Mouse (Mus musculus) embryonic facial prominence, embryonic 15.5 days (tissue): ENCODE measurements around the gene Unc5cl. TPM values are rescaled to one million over a fixed set of nuclear protein-coding genes. Genes with fewer than 3 reads are reported as not detected.

ENCODE experiments used
- ATAC-seq: fragments of 200-750 bp; cut with Nextera tagmentation; 2 replicates; pipeline ENCODE4 v1.8.0; 2017; ENCODE audit warnings: low read depth, moderate TSS enrichment; ENCODE audit not compliant: insufficient number of reproducible peaks, low FRiP score, low TSS enrichment
- H3K27ac ChIP-seq: fragments of 300-500 bp; sonication (generic); replicated peaks from 2 replicates; pipeline ENCODE4 v1.5.1; 2015; ENCODE audit warnings: mild to moderate bottlenecking, inconsistent platforms
- H3K27me3 ChIP-seq: fragments of 300-500 bp; sonication (generic); 2 replicates; pipeline ENCODE4 v1.6.1; 2015; ENCODE audit warnings: inconsistent platforms
- H3K36me3 ChIP-seq: fragments of 300-500 bp; sonication (generic); 2 replicates; pipeline ENCODE4 v1.6.1; 2015; ENCODE audit warnings: mild to moderate bottlenecking, inconsistent platforms
- H3K4me1 ChIP-seq: fragments of 300-500 bp; sonication (generic); 2 replicates; pipeline ENCODE4 v1.6.1; 2015; ENCODE audit warnings: inconsistent platforms
- H3K4me2 ChIP-seq: fragments of 300-500 bp; sonication (generic); replicated peaks from 2 replicates; pipeline ENCODE4 v1.6.1; 2015; ENCODE audit warnings: mild to moderate bottlenecking, inconsistent platforms
- H3K4me3 ChIP-seq: fragments of 300-500 bp; sonication (generic); replicated peaks from 2 replicates; pipeline ENCODE4 v1.5.1; 2015; ENCODE audit warnings: mild to moderate bottlenecking, inconsistent platforms
- H3K9ac ChIP-seq: fragments of 300-500 bp; sonication (generic); 2 replicates; pipeline ENCODE4 v1.6.1; 2015; ENCODE audit warnings: inconsistent platforms
- H3K9me3 ChIP-seq: fragments of 300-500 bp; sonication (generic); replicated peaks from 2 replicates; pipeline ENCODE4 v1.6.1; 2016; ENCODE audit warnings: inconsistent platforms
- WGBS: fragments of 180-500 bp; shearing (Covaris S2); methylation state at CpG from one replicate; pipeline ENCODE4 v1.1.7; 2015; 5-methylcytosine and 5-hydroxymethylcytosine counted together
- polyA plus RNA-seq: library from polyadenylated mRNA; unstranded; fragments of >200 nt; fragmentation: Nextera tagmentation; extraction: Ambion mirVana; gene quantifications from 2 replicates; pipeline ENCODE4 v1.2.1, GENCODE M21; 2015

Gene Unc5cl
- polyA plus RNA-seq, 1 experiment from 2014 or later: not detected

DNA sequence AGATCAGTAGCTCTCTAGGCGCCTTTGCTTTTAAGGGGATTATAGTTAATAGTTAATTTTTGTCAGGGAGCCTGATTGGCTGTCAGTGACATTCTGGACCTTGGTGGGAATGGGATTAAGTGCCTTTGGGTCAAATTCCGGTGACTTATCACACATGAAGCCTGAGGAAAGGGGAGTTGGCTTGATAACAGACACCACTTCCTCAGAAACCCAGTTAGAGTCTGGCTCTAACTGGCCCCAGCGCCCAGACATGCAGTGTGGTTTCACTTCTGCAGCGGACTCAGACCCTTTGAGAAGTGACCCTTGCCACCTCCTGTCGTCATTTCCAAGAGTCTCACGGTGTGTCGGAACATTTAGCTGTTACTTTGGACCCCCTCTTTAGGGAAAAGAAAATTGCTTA, 36.5 kb upstream of the Unc5cl start:
- 73% methylated on average over 7 of the region's 7 CpGs for WGBS

DNA sequence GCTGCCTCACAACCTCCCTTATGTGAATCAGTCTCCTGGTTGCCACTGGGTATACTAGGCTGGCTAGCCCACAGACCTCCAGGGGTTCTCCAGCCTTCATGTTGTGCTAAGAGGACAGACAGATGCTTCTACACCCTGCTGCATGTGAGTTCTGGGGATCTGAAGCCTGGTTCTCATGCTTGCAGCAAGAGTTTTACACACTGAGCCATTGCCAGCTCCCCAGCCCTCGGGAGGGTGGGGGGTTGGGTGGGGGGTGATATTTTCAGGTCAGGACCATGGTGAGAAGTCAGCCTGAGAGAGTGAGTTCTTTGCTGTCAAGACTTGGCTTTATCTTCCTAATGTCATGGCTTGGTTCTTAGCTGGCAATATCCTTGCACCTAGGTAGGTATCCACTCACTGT, 35.9 kb upstream of the Unc5cl start:
- ATAC-seq: no peak
- H3K36me3 ChIP-seq: peaks cover 33% of the 10 kb centered on the region
- H3K4me3 ChIP-seq: no peak overlapping the region
- no peaks in the 10 kb centered on the region for H3K9me3 ChIP-seq
- H3K4me1 ChIP-seq: no peaks in the 10 kb centered on the region
- no peaks in the 10 kb centered on the region for H3K27me3 ChIP-seq
- H3K27ac ChIP-seq: no peak overlapping the region
- 68% methylated on average over 1 of the region's 1 CpGs for WGBS
- H3K4me2 ChIP-seq: no peak overlapping the region
- H3K9ac ChIP-seq: no peak overlapping the region

More for the DNA sequence above, 36.5 kb upstream of the Unc5cl start:
- no peak for ATAC-seq
- Histone ChIP-seq H3K4me2 (no peak overlapping the region), H3K4me3 (no peak overlapping the region), H3K9ac (no peak overlapping the region), H3K4me1 (no peaks in the 10 kb centered on the region), H3K27ac (no peak overlapping the region), H3K36me3 (peaks cover 37% of the 10 kb centered on the region), H3K27me3 (no peaks in the 10 kb centered on the region), H3K9me3 (no peaks in the 10 kb centered on the region)

DNA sequence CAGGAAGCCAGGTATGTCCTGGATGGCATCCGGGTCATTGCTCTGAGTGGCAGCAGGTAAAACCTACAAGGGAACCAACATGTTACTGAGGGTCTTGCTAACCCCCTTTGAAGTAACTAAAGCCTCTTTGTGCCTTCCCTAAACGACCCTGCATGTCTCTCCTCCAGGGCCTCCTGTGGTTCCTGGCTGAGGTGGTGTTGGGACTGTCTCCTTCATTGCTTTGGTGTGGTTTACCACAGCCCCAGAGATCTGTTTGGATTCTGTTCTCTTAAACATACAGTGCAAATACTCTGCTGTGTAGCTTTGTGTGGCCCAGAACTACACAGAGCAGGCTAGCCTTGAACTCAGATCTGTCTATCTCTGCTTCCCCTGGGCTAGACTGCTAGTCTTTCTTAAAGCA, 35.1 kb upstream of the Unc5cl start:
- ATAC-seq: no peak
- Histone ChIP-seq H3K36me3 (peaks cover 27% of the 10 kb centered on the region), H3K4me3 (no peak overlapping the region), H3K9me3 (no peaks in the 10 kb centered on the region), H3K4me2 (no peak overlapping the region), H3K27ac (no peak overlapping the region), H3K9ac (no peak overlapping the region), H3K4me1 (no peaks in the 10 kb centered on the region), H3K27me3 (no peaks in the 10 kb centered on the region)
- 63% methylated on average over 2 of the region's 2 CpGs for WGBS

DNA sequence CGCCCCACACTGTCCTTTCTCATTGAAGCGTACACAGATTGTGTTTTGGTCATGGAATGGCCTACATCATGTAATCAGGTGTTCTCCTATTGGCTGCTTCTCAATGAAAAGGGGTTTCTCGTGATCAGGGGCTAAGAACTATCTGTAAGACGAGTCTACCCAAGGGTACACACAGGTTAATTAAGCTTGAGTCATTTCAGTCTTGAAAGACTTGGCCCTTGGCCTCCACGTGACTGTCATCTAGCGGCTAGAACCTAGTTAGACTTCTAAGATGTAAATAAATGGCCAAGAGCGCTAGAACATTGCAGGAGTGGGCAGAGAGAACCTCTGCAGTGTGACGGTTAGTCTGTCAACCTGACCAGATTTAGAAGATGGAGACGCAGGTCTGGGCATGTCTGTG, 30.5 kb upstream of the Unc5cl start:
- Histone ChIP-seq H3K4me2 (no peak overlapping the region), H3K4me3 (no peak overlapping the region), H3K27ac (no peak overlapping the region), H3K36me3 (no peaks in the 10 kb centered on the region), H3K9me3 (no peaks in the 10 kb centered on the region), H3K9ac (no peak overlapping the region), H3K27me3 (no peaks in the 10 kb centered on the region), H3K4me1 (peaks cover 20% of the 10 kb centered on the region)
- 76% methylated on average over 9 of the region's 9 CpGs for WGBS
- ATAC-seq: no peak

DNA sequence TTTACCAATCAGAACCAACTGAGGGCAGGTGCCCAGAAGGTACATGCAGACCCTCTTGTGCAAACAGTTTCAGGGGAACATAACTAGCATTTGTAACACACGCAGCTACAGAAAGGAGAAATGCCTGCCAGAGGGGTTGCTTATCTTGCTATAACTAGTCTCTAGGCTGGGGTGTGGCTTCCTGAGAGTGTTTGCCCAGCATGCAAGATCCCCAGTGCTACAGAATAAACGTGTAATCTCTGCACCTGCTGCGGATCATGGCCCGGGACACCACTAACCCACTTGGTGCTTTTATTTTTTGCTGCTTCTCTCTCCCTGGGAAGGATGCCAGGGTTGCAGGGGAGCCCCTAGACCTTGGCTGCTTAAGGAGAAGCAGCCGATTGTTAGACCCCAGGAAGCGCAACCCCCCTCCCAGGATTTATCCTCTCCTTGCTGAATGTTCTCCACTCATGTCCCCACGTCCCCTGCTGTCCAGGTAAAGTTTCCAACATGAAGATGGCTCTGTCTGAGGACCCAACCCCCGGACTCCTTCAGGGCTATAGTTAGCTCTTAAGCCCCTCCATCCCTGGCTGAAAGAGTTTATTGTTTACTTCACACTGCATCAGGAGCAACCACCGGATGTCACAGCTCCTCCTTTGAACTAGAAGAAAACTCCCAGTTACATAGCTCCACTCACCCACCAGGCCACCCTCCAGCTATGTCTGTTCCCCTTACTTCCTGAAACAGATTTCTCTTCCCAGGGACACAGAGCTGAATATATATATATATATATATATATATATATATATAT, 28.7 kb upstream of the Unc5cl start:
- Histone ChIP-seq H3K27ac (no peak overlapping the region), H3K9me3 (no peaks in the 10 kb centered on the region), H3K36me3 (no peaks in the 10 kb centered on the region), H3K4me3 (no peak overlapping the region), H3K4me2 (no peak overlapping the region), H3K4me1 (peaks cover 23% of the 10 kb centered on the region), H3K27me3 (no peaks in the 10 kb centered on the region), H3K9ac (no peak overlapping the region)
- 24% methylated on average over 9 of the region's 9 CpGs for WGBS
- ATAC-seq: no peak

DNA sequence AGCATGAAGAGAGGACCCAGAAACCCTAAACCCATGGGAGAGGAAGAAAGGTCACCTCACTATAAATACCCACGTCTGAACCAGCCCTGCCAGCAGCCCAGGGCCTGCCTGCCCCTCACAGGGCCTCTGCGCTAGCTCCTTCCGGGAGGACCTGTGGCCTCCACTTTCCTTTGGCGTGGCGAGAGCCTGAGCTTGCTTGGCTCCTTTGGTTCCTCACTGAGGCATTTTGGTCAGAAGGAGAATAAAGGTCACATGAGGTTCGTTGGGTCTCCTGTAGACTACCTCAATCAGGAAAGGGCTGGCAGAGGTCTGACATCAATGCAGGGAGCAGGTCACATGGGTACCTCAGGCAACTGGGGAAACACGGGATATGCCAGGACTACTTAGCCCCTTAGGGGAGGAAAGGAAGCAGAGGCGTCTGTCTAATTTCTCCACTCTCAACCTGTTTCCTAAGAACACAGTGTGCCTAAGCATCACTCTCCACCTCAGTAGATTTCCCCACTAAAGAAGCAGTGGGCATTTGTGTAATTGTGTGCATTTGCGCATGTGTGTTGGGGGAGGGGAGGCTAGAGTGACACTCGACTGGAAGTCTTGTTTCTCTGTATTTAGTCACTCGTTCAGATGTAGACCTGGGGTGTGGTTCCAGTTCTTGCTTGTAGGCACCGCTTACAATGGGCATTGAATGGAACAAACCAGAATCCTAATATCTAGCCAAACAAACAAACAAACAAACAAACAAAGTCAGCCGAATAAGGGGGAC, 27.5 kb upstream of the Unc5cl start:
- no peak overlapping the region for H3K4me2 ChIP-seq
- no peaks in the 10 kb centered on the region for H3K27me3 ChIP-seq
- no peaks in the 10 kb centered on the region for H3K9me3 ChIP-seq
- no peaks in the 10 kb centered on the region for H3K36me3 ChIP-seq
- ATAC-seq: no peak
- H3K4me3 ChIP-seq: no peak overlapping the region
- 54% methylated on average over 13 of the region's 13 CpGs for WGBS
- no peak overlapping the region for H3K27ac ChIP-seq
- peaks cover 23% of the 10 kb centered on the region for H3K4me1 ChIP-seq
- no peak overlapping the region for H3K9ac ChIP-seq

DNA sequence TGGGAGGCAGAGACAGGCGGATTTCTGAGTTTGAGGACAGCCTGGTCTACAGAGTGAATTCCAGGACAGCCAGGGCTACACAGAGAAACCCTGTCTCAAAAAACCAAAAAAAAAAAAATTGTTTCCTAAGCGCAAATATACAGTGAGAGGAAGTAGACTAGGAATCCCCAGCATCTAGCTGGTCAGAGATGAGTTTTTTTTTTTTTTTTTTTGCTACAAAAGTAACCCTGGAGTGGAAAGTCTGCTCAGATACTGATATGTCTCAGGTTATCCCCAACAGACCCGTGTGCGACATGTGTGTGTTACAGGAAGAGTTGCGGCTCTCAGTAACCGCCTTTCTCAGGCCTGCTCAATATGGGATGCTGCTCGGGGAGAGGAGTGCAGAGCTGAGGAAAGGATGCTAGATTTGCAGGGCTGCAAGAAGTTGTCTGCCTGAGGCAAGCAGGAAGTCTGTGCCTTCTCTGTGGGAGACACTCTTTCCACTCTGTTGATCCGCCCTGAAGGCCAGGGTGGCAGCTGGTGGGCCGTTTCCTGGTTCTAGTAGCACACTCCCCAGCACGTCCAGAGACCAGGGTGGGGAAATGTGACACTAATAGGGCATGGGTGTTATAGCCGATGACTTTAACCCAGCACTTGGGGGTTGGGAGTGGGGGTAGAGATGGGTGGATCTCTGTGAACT, 26.7 kb upstream of the Unc5cl start:
- Histone ChIP-seq H3K4me3 (no peak overlapping the region), H3K27me3 (no peaks in the 10 kb centered on the region), H3K9ac (no peak overlapping the region), H3K36me3 (no peaks in the 10 kb centered on the region), H3K27ac (peak overlapping the region; percentile 9; the same call in 1 of the 2 replicates), H3K4me1 (peaks cover 26% of the 10 kb centered on the region), H3K4me2 (no peak overlapping the region), H3K9me3 (no peaks in the 10 kb centered on the region)
- 41% methylated on average over 11 of the region's 11 CpGs for WGBS
- no peak for ATAC-seq

DNA sequence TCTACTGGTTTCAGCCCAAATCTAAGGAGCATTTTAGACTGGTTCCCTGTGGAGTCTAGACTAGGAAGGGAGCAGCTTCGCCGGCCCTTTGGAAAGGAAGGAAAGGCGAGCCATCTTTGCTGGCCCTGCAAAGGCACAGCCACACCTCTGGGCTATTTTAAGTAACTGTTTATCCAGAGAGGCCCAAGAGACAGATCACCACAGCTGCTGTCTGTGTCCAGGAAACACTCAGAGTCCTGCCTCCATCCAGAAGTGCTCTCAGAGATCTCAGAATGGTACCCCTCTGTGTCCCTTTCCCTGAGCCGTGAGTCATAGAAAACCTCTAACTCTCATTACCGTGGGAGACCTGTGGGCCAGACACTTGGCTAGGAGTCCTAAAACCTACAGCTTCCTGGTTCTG, 24.3 kb upstream of the Unc5cl start:
- Histone ChIP-seq H3K27me3 (no peaks in the 10 kb centered on the region), H3K4me3 (no peak overlapping the region), H3K4me2 (no peak overlapping the region), H3K9ac (no peak overlapping the region), H3K9me3 (no peaks in the 10 kb centered on the region), H3K4me1 (peaks cover 27% of the 10 kb centered on the region), H3K27ac (no peak overlapping the region), H3K36me3 (no peaks in the 10 kb centered on the region)
- no peak for ATAC-seq
- WGBS: 29% methylated on average over 5 of the region's 5 CpGs

DNA sequence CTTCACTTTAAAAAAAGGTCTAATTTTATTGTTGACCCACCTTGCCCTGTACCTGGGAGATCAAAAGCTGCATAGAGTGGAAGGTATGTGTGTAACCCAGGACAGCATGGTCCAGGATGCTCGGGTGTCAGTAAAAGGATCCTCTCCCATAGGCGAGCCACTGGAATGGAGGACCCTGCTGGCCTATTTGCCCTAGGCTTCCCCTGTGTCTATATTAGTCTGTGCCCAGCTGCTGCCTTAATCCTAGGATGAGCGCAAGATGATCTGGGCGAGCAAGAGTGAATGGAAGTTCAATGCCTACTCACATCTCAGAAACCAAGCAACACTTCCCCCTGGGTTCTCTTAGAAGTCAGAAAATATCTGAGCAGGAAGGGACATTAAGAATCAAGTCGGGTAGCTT, 23.6 kb upstream of the Unc5cl start:
- Histone ChIP-seq H3K9me3 (no peaks in the 10 kb centered on the region), H3K36me3 (no peaks in the 10 kb centered on the region), H3K27me3 (no peaks in the 10 kb centered on the region), H3K4me1 (peaks cover 26% of the 10 kb centered on the region), H3K4me2 (no peak overlapping the region), H3K4me3 (no peak overlapping the region), H3K27ac (no peak overlapping the region), H3K9ac (no peak overlapping the region)
- WGBS: 58% methylated on average over 5 of the region's 5 CpGs
- ATAC-seq: no peak

DNA sequence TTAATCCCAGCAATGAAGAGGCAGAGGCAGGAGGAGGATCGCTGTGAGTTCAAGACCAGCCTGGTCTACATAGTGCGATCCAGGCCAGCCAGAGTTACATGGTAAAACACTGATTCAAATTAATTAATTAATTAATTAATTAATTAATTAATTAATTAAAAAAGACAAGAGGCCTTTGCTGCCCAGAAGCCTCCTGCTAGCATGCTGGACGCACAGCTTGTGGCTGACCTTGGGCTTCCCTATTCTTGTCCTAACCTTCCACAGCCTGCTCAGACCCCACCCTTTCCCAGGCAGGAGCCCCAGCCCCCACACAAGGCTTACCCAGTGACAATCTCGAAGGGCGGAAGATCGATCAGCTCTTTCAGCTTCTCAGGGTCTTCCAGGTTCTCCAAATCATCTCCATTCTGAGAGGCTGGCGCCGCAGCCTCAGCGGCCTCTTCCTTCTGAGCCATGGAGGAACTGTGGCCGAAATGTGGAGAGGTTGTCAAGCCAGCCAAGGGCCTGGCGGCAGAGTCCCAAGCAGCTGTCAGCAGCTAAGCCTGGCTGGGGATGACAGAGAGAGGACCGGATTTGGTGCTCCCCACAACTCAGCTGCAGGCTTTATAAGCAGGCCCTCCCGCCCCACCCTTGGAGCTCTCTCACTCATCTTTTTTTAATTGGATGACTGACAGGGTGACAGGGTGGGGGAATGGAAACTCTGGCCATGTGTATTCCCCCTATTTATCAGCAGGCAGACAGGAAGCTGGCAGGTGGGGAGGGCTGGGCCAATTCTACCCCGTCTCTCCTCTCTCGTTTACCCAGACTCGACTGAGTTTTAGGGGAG, 22.3 kb upstream of the Unc5cl start, which contains the start of gene Apobec2:
Gene Apobec2 (minus strand): TSS at position 773 of the 823 bp plus-strand sequence.
- Histone ChIP-seq H3K27me3 (no peaks in the 10 kb centered on the region), H3K27ac (0 out of 2 replicates have a peak within 1 kb of the TSS, but pooled peaks have one; percentile 55), H3K9me3 (no peaks in the 10 kb centered on the region), H3K9ac (no peak within 1 kb of the TSS), H3K36me3 (no peaks in the 10 kb centered on the region), H3K4me3 (peak within 1 kb of the TSS; percentile 2; the same call in 1 of the 2 replicates), H3K4me2 (no peak within 1 kb of the TSS), H3K4me1 (peaks cover 29% of the 10 kb centered on the region)
- 0 out of 2 replicates have a peak, but pooled peaks have one; percentile 40 for ATAC-seq
- 59% methylated on average over 16 of the region's 16 CpGs for WGBS
